ENCODE assay signal across 8 mouse cellular contexts in genomic region chr16:18288166-18288565, GRCm38 (mm10). TPM values are rescaled to one million over a fixed set of nuclear protein-coding genes. Genes with fewer than 3 reads are reported as not detected.
A peak's percentile ranks its signal among the peaks of the same experiment; 100 is the strongest.
DNase-seq lines count a peak whose midpoint lies in the region; ATAC-seq and TF ChIP-seq lines count a peak whose summit lies in the region.

No protein-coding gene starts in this region.

- no peaks in the 10 kb centered on the region for H3K27me3 ChIP-seq in kidney, postnatal 0 days (ENCODE audit: insufficient read depth, low read length)
- no peaks in the 10 kb centered on the region for H3K27me3 ChIP-seq in intestine, embryonic 15.5 days (replicated peaks)
- no peaks in the 10 kb centered on the region for H3K27me3 ChIP-seq in myocyte (ENCODE audit: control insufficient read depth, insufficient read depth, insufficient read length)

- peaks cover 8% of the 10 kb centered on the region for H3K4me1 ChIP-seq in kidney, postnatal 0 days (replicated peaks; ENCODE audit: insufficient read depth, low read length)
- H3K4me1 ChIP-seq in embryonic fibroblast, embryonic 13.5 days (ENCODE audit: control insufficient read depth, insufficient read depth, low read length): peaks cover 4% of the 10 kb centered on the region; the same call in 1 of the 2 replicates
- H3K4me1 ChIP-seq in intestine, embryonic 15.5 days (replicated peaks): peaks cover 24% of the 10 kb centered on the region

- no peak for TF ChIP-seq POLR2A in embryonic fibroblast, embryonic 13.5 days (IDR thresholded peaks at IDR 0.05; ENCODE audit: low read depth, low read length)
- no peak for TF ChIP-seq POLR2A in myocyte (IDR thresholded peaks at IDR 0.05; ENCODE audit: insufficient read length, low read depth)

- peak overlapping the region; percentile 59 for H3ac ChIP-seq in myocyte (ENCODE audit: control insufficient read depth, insufficient read length)

- 2% methylated on average over 4 of the region's 4 CpGs for WGBS in kidney, postnatal 0 days
- 0% methylated on average over 4 of the region's 4 CpGs for WGBS in intestine, embryonic 15.5 days

- peak; percentile 41 for DNase-seq in kidney, postnatal 0 days (ENCODE audit: low spot score)
- DNase-seq in kidney, adult 18-20 months: no peak
- DNase-seq in NIH3T3 (ENCODE audit: low read depth): peak; percentile 51
- no peak for DNase-seq in frontal cortex, postnatal 25 days (ENCODE audit: low spot score in 2 of 2)
- no peak for DNase-seq in left cerebral cortex, adult 18-20 months (ENCODE audit: low spot score in 2 of 2)

- peak overlapping the region; percentile 82 for H3K4me2 ChIP-seq in kidney, postnatal 0 days (ENCODE audit: low read length)
- peak overlapping the region; percentile 90 for H3K4me2 ChIP-seq in intestine, embryonic 15.5 days (replicated peaks)
- H3K4me2 ChIP-seq in myocyte (ENCODE audit: low read depth): peak overlapping the region; percentile 90

- ATAC-seq in kidney, postnatal 0 days (replicated peaks; ENCODE audit: low FRiP score, low read depth): no peak
- no peak for ATAC-seq in intestine, embryonic 15.5 days

- H3K36me3 ChIP-seq in kidney, postnatal 0 days (ENCODE audit: insufficient read depth, low read length): peaks cover 7% of the 10 kb centered on the region
- H3K36me3 ChIP-seq in intestine, embryonic 15.5 days: peaks cover 21% of the 10 kb centered on the region
- peaks cover 23% of the 10 kb centered on the region for H3K36me3 ChIP-seq in myocyte (ENCODE audit: control insufficient read depth, insufficient read depth)

- H3K9me3 ChIP-seq in kidney, postnatal 0 days (replicated peaks; ENCODE audit: low read length): no peaks in the 10 kb centered on the region
- no peaks in the 10 kb centered on the region for H3K9me3 ChIP-seq in intestine, embryonic 15.5 days

- 0 out of 2 replicates have a peak overlapping the region, but pooled peaks have one; percentile 82 for H3K27ac ChIP-seq in kidney, postnatal 0 days
- peak overlapping the region; percentile 58 for H3K27ac ChIP-seq in embryonic fibroblast, embryonic 13.5 days (ENCODE audit: insufficient read depth, low read length)
- peak overlapping the region; percentile 27; the same call in 1 of the 2 replicates for H3K27ac ChIP-seq in intestine, embryonic 15.5 days

- H3K79me2 ChIP-seq in myocyte (ENCODE audit: control insufficient read depth, insufficient read depth): peaks cover 44% of the 10 kb centered on the region

- H3K9ac ChIP-seq in kidney, postnatal 0 days (ENCODE audit: low read depth, low read length): peak overlapping the region; percentile 94
- H3K9ac ChIP-seq in intestine, embryonic 15.5 days: peak overlapping the region; percentile 98

- H3K4me3 ChIP-seq in kidney, postnatal 0 days (replicated peaks; ENCODE audit: low read depth, low read length): peak overlapping the region; percentile 77
- H3K4me3 ChIP-seq in embryonic fibroblast, embryonic 13.5 days (ENCODE audit: insufficient read depth, low read length): peak overlapping the region; percentile 98
- peak overlapping the region; percentile 94 for H3K4me3 ChIP-seq in intestine, embryonic 15.5 days (replicated peaks)
- H3K4me3 ChIP-seq in myocyte: peak overlapping the region; percentile 53

- TF ChIP-seq CTCF in kidney, postnatal 0 days (IDR thresholded peaks at IDR 0.05; ENCODE audit: low read depth): no peak
- no peak for TF ChIP-seq CTCF in embryonic fibroblast, embryonic 13.5 days (IDR thresholded peaks at IDR 0.05; ENCODE audit: borderline replicate concordance, insufficient read depth, low read length)

TF ChIP-seq in myocyte, 11 proteins besides CTCF, POLR2A, EP300 and RAD21:
- TF ChIP-seq MYOG (IDR thresholded peaks at IDR 0.05; ENCODE audit: control insufficient read depth in 1 of 3, insufficient read depth in 1 of 3, insufficient read length in 2 of 3, low read depth in 2 of 3) (no peak), POLR2AphosphoS2 (IDR thresholded peaks at IDR 0.05; ENCODE audit: insufficient read length, low read depth) (no peak), TCF3 (IDR thresholded peaks at IDR 0.05; ENCODE audit: insufficient read length, low read depth) (no peak), REST (IDR thresholded peaks at IDR 0.05; ENCODE audit: insufficient read depth, insufficient read length) (no peak), MYOD1 (IDR thresholded peaks at IDR 0.05; ENCODE audit: control insufficient read depth in 1 of 3, insufficient read length in 2 of 3, low read depth in 2 of 3) (no peak), USF1 (IDR thresholded peaks at IDR 0.05; ENCODE audit: low read depth) (no peak), SRF (IDR thresholded peaks at IDR 0.05; ENCODE audit: control insufficient read depth, insufficient read length, low read depth) (no peak), MAX (IDR thresholded peaks at IDR 0.05; ENCODE audit: low read depth) (no peak), TCF12 (IDR thresholded peaks at IDR 0.05; ENCODE audit: insufficient read depth, poor library complexity, severe bottlenecking) (no peak), CEBPB (IDR thresholded peaks at IDR 0.05; ENCODE audit: insufficient read depth, poor library complexity, severe bottlenecking) (no peak), E2F4 (IDR thresholded peaks at IDR 0.05; ENCODE audit: insufficient read depth) (no peak)

RNA-seq across cellular contexts. Expression of gene Dgcr8, which starts 0.9 kb away (rescaled TPM):
- polyA plus RNA-seq in kidney, postnatal 0 days (2015; fragmentation: Nextera tagmentation; extraction: Ambion mirVana): 15.6 and 18.5 TPM in 2 replicates
- polyA plus RNA-seq in embryonic fibroblast, embryonic 13.5 days (2011; ENCODE audit: insufficient read length, low read depth, missing spikeins): 47.4 and 50.6 TPM in 2 replicates
- polyA plus RNA-seq in intestine, embryonic 15.5 days (2015; fragmentation: Nextera tagmentation; extraction: Ambion mirVana): 21.4 and 24.8 TPM in 2 replicates
- polyA plus RNA-seq in myocyte (2012; fragmentation: generic; extraction: Trizol): 11.9 TPM
- 10 to 100 TPM; 41.7 to 42.4 TPM for total RNA-seq in left cerebral cortex, adult 18-20 months (2021)

RNA-seq across cellular contexts. Expression of gene Gm49776, which starts 30.0 kb away (rescaled TPM):
- polyA plus RNA-seq in kidney, postnatal 0 days (2015; fragmentation: Nextera tagmentation; extraction: Ambion mirVana): 0.91 and 3.0 TPM in 2 replicates
- not detected in 2 replicates for polyA plus RNA-seq in embryonic fibroblast, embryonic 13.5 days (2011; ENCODE audit: insufficient read length, low read depth, missing spikeins)
- polyA plus RNA-seq in intestine, embryonic 15.5 days (2015; fragmentation: Nextera tagmentation; extraction: Ambion mirVana): 3.3 TPM in 1 of 2 replicates, not detected in the other
- polyA plus RNA-seq in myocyte (2012; fragmentation: generic; extraction: Trizol): 0.08 TPM
- not detected for total RNA-seq in left cerebral cortex, adult 18-20 months (2021)

RNA-seq across cellular contexts. Expression of gene Ranbp1, which starts 39.6 kb away (rescaled TPM):
- polyA plus RNA-seq in kidney, postnatal 0 days (2015; fragmentation: Nextera tagmentation; extraction: Ambion mirVana): 457 and 487 TPM in 2 replicates
- 296 and 323 TPM in 2 replicates for polyA plus RNA-seq in embryonic fibroblast, embryonic 13.5 days (2011; ENCODE audit: insufficient read length, low read depth, missing spikeins)
- polyA plus RNA-seq in intestine, embryonic 15.5 days (2015; fragmentation: Nextera tagmentation; extraction: Ambion mirVana): 535 and 668 TPM in 2 replicates
- polyA plus RNA-seq in myocyte (2012; fragmentation: generic; extraction: Trizol): 150 TPM
- total RNA-seq in left cerebral cortex, adult 18-20 months (2021): 10 to 100 TPM; 85.5 to 91.0 TPM

RNA-seq across cellular contexts. Expression of gene Trmt2a, which starts 39.7 kb away (rescaled TPM):
- 53.0 and 59.2 TPM in 2 replicates for polyA plus RNA-seq in kidney, postnatal 0 days (2015; fragmentation: Nextera tagmentation; extraction: Ambion mirVana)
- polyA plus RNA-seq in embryonic fibroblast, embryonic 13.5 days (2011; ENCODE audit: insufficient read length, low read depth, missing spikeins): 43.3 and 58.9 TPM in 2 replicates
- polyA plus RNA-seq in intestine, embryonic 15.5 days (2015; fragmentation: Nextera tagmentation; extraction: Ambion mirVana): 102 and 107 TPM in 2 replicates
- 47.8 TPM for polyA plus RNA-seq in myocyte (2012; fragmentation: generic; extraction: Trizol)
- total RNA-seq in left cerebral cortex, adult 18-20 months (2021): 10 to 100 TPM; 41.8 to 48.5 TPM

RNA-seq across cellular contexts. Expression of gene Zdhhc8, which starts 53.2 kb away (rescaled TPM):
- polyA plus RNA-seq in kidney, postnatal 0 days (2015; fragmentation: Nextera tagmentation; extraction: Ambion mirVana): 13.1 and 13.5 TPM in 2 replicates
- 28.7 and 29.5 TPM in 2 replicates for polyA plus RNA-seq in embryonic fibroblast, embryonic 13.5 days (2011; ENCODE audit: insufficient read length, low read depth, missing spikeins)
- polyA plus RNA-seq in intestine, embryonic 15.5 days (2015; fragmentation: Nextera tagmentation; extraction: Ambion mirVana): 11.5 and 11.6 TPM in 2 replicates
- 26.1 TPM for polyA plus RNA-seq in myocyte (2012; fragmentation: generic; extraction: Trizol)
- total RNA-seq in left cerebral cortex, adult 18-20 months (2021): 100 to 1,000 TPM; 106 to 124 TPM

Comparison
In these comparisons a context has a peak if more than half of its experiments do, and no peak if none do; other contexts are left out.
1. DNase-seq: peak in kidney, postnatal 0 days (single experiment) and NIH3T3 (single experiment); none in kidney, adult 18-20 months (single experiment), frontal cortex, postnatal 25 days (0 of 2) and left cerebral cortex, adult 18-20 months (0 of 2).
2. H3K27ac ChIP-seq: peak in every context shown above with its lines; median percentile 82 in kidney, postnatal 0 days; 58 in embryonic fibroblast, embryonic 13.5 days; 27 in intestine, embryonic 15.5 days.
3. Peak in every context shown above with its lines, with median percentiles within 50 percentile points of each other: H3K4me2 ChIP-seq and H3K4me3 ChIP-seq.